ENCODE assay signal across 30 mouse cellular contexts in genomic region chr10:67202470-67202869, GRCm38 (mm10).
DNase-seq lines count a peak whose midpoint lies in the region; ATAC-seq and TF ChIP-seq lines count a peak whose summit lies in the region.
"Had no signal": no experiment of that assay in that cellular context is flagged by ENCODE, and none has a peak within 500 bp of the region (broad histone marks: within the 10 kb centered on the region; RNA-seq: fewer than 3 reads in every experiment).

No protein-coding gene starts in this region.

- H3K4me2 ChIP-seq in kidney, embryonic 16.5 days (replicated peaks; ENCODE audit: low read depth, low read length): no peak overlapping the region
- H3K4me2 ChIP-seq: heart, embryonic 11.5 days; hindbrain, embryonic 15.5 days; limb, embryonic 15.5 days; lung, embryonic 14.5 days; neural tube, embryonic 15.5 days had no signal

- peaks cover 1% of the 10 kb centered on the region; the same call in 1 of the 2 replicates for H3K36me3 ChIP-seq in spleen, adult 2 months (ENCODE audit: control insufficient read depth, insufficient read depth, low read length)
- no peaks in the 10 kb centered on the region for H3K36me3 ChIP-seq in kidney, embryonic 16.5 days (ENCODE audit: insufficient read depth, low read length)
- H3K36me3 ChIP-seq: hindbrain, embryonic 15.5 days; limb, embryonic 10.5 days; limb, embryonic 15.5 days; neural tube, embryonic 15.5 days had no signal

- H3K27ac ChIP-seq in spleen, adult 2 months (ENCODE audit: insufficient read depth, low read length): peak overlapping the region; percentile 18; the same call in 1 of the 2 replicates
- peak overlapping the region; percentile 30 for H3K27ac ChIP-seq in bone marrow macrophage, adult 2 months (ENCODE audit: insufficient read depth, low read depth, low read length)
- no peak overlapping the region for H3K27ac ChIP-seq in kidney, embryonic 16.5 days (ENCODE audit: low read length)
- H3K27ac ChIP-seq: hindbrain, embryonic 15.5 days; kidney, postnatal 0 days; limb, embryonic 10.5 days; limb, embryonic 15.5 days; liver, embryonic 14.5 days; neural tube, embryonic 15.5 days had no signal

- intact Hi-C loops in left cerebral cortex, postnatal 36 days (cut with DNase I): no loop called here

- no peak for TF ChIP-seq POLR2A in spleen, adult 2 months (IDR thresholded peaks at IDR 0.05; ENCODE audit: low read depth, low read length)
- no peak for TF ChIP-seq POLR2A in bone marrow macrophage, adult 2 months (IDR thresholded peaks at IDR 0.05; ENCODE audit: borderline replicate concordance, low read depth, low read length)

- no peak for DNase-seq in spleen, adult 2 months (ENCODE audit: low read depth in 1 of 2, low spot score in 2 of 2)
- DNase-seq in spleen, postnatal 10 days (ENCODE audit: low spot score in 2 of 2): no peak
- no peak for DNase-seq in left cerebral cortex, postnatal 36 days (ENCODE audit: low spot score in 2 of 2)
- no peak for DNase-seq in adrenal gland, adult 2 months
- DNase-seq: adrenal gland, postnatal 25 days; cerebellum, adult 18-20 months; cerebellum, postnatal 10 days; heart, postnatal 4 days; kidney, adult 11 months; kidney, postnatal 4 days; lung, postnatal 14 days; midbrain, embryonic 14.5 days; right cerebral cortex, adult 18-20 months; right cerebral cortex, postnatal 4 days; thymus, postnatal 14 days had no signal

- no peaks in the 10 kb centered on the region for H3K9me3 ChIP-seq in kidney, embryonic 16.5 days (ENCODE audit: low read length)
- H3K9me3 ChIP-seq: G1E; hindbrain, embryonic 15.5 days; limb, embryonic 10.5 days; limb, embryonic 15.5 days; neural tube, embryonic 15.5 days had no signal

- H3K9ac ChIP-seq in kidney, embryonic 16.5 days (replicated peaks; ENCODE audit: low read length): no peak overlapping the region
- H3K9ac ChIP-seq: hindbrain, embryonic 15.5 days; limb, embryonic 15.5 days; liver, embryonic 14.5 days; lung, embryonic 14.5 days; neural tube, embryonic 15.5 days had no signal

- peak; percentile 46 for ATAC-seq in megakaryocyte, adult 5-6 weeks (ENCODE audit: poor library complexity, severe bottlenecking)
- ATAC-seq in kidney, embryonic 16.5 days (ENCODE audit: low FRiP score, low TSS enrichment): no peak
- ATAC-seq: forebrain, embryonic 16.5 days; inflammation-experienced regulatory T-cells, adult 6 months had no signal

- peaks cover 29% of the 10 kb centered on the region for H3K4me1 ChIP-seq in spleen, adult 2 months (ENCODE audit: control insufficient read depth, insufficient read depth, insufficient read length)
- H3K4me1 ChIP-seq in bone marrow macrophage, adult 2 months (ENCODE audit: control insufficient read depth, insufficient read depth, low read length): peaks cover 51% of the 10 kb centered on the region
- 0 out of 2 replicates have a peak, but pooled peaks cover 5% of the 10 kb centered on the region for H3K4me1 ChIP-seq in kidney, embryonic 16.5 days (ENCODE audit: insufficient read depth, low read length)
- H3K4me1 ChIP-seq: limb, embryonic 15.5 days had no signal

- no peak overlapping the region for H3K4me3 ChIP-seq in spleen, adult 2 months (ENCODE audit: extremely low read depth, insufficient read depth, insufficient read length)
- no peak overlapping the region for H3K4me3 ChIP-seq in bone marrow macrophage, adult 2 months (ENCODE audit: insufficient read depth, low read length)
- no peak overlapping the region for H3K4me3 ChIP-seq in kidney, embryonic 16.5 days (ENCODE audit: low read length)
- H3K4me3 ChIP-seq: erythroblast, embryonic 14.5 days; hindbrain, embryonic 15.5 days; limb, embryonic 10.5 days; limb, embryonic 15.5 days; neural tube, embryonic 15.5 days had no signal

- no peak for TF ChIP-seq CTCF in spleen, adult 2 months (IDR thresholded peaks at IDR 0.05; ENCODE audit: extremely low read depth, insufficient read depth, insufficient read length, insufficient replicate concordance)
- TF ChIP-seq CTCF in bone marrow macrophage, adult 2 months (IDR thresholded peaks at IDR 0.05; ENCODE audit: low read depth, low read length): no peak

- no peaks in the 10 kb centered on the region for H3K27me3 ChIP-seq in spleen, adult 2 months (ENCODE audit: control insufficient read depth, insufficient read depth, low read length)
- H3K27me3 ChIP-seq in kidney, embryonic 16.5 days (ENCODE audit: insufficient read depth, low read length): no peaks in the 10 kb centered on the region
- H3K27me3 ChIP-seq: hindbrain, embryonic 15.5 days; limb, embryonic 15.5 days; neural tube, embryonic 15.5 days had no signal

- 18% methylated on average over 6 of the region's 6 CpGs for WGBS in spleen, adult 2 months
- WGBS in kidney, embryonic 16.5 days: 89% methylated on average over 6 of the region's 6 CpGs
